Mouse (Mus musculus) megakaryocyte-erythroid progenitor cell, adult 5-6 weeks (primary cell): ENCODE measurements around the gene Itprid1. TPM values are rescaled to one million over a fixed set of nuclear protein-coding genes. Genes with fewer than 3 reads are reported as not detected.
A peak's percentile ranks its signal among the peaks of the same experiment; 100 is the strongest.

Experiments used
- ATAC-seq: replicated peaks from 2 replicates; pipeline ENCODE4 v1.8.0; 2016; ENCODE audit warnings: mild to moderate bottlenecking, inconsistent platforms; ENCODE audit not compliant: severe bottlenecking, poor library complexity, low FRiP score, low TSS enrichment
- total RNA-seq, 2 experiments: library from RNA; stranded (forward) in 1 of 2; stranded (reverse) in 1 of 2; fragments of 200-1000, 215-1000 nt in 1 of 2; fragments of >200 nt in 1 of 2; fragmentation: Nextera tagmentation in 1 of 2; gene quantifications; 2 replicates each; pipeline ENCODE4 v1.2.3; 2014 to 2017

Gene Itprid1
- total RNA-seq, 2 experiments from 2014 or later = not detected

DNA sequence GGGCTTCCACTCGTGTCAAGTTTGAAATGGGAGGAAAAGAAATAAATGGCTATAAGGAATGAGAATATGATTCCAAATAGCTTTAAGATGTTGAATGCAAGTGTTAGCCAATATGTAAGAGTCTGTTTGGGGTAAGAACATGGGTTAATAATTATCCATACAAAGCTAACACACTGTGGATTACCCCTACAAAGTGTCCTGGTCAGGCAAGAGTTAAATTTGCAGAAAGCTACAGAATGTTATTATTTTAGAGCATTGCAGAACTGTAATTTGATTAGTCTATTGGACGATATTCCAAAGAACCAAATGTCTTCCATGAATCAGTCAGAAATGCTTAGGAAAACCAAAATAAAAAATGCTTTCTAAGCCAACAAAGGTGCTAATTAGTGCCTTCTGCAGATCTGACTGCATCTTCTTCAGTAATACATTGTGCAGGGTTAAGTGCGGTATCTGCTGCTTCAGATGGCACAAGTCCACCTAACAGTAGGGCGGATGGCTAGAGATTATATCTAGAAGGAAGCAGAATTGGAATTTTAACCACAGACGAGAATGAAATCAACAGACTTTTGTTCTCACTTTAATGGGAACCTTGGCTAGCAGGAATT is 42.8 kb downstream of the Itprid1 start:
- no peak for ATAC-seq

DNA sequence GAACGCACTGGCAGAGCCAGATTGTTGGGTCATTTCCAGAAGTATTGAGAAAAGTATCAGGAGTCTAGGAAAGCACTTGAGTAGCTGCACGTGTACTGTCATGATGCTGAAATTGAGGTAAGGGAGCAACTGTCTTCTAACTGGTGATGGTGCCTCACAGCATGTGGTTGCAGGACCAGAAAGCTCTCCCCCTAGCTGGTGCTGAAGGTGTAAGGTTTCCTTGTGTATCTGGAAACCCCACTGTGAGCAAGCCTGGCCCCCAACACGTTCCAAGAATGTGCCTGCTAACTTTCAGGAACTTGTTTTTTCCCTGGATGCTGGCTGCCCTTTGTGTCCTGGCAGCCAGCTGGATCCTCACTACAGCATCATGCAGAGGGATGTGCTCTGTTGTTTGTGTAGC is 44.2 kb downstream of the Itprid1 start:
- no peak for ATAC-seq

DNA sequence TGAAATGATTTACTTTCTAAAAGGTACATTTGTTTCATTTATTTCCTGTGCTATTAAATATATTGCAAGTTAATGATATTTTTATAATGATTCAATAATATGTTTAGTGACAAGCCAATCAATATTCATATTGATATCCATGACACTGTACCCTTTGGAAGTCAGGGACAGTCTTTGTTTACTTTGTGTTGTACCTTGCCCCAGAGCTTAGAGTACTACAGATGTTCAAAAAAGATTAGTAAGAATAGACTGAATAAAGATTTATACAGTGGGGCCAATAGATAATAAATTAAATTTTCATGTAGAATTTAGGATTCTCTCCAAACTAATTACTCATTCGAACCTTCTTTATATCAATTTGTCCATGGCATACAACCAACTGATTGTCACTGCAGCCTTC is 50.9 kb downstream of the Itprid1 start:
- ATAC-seq = no peak

DNA sequence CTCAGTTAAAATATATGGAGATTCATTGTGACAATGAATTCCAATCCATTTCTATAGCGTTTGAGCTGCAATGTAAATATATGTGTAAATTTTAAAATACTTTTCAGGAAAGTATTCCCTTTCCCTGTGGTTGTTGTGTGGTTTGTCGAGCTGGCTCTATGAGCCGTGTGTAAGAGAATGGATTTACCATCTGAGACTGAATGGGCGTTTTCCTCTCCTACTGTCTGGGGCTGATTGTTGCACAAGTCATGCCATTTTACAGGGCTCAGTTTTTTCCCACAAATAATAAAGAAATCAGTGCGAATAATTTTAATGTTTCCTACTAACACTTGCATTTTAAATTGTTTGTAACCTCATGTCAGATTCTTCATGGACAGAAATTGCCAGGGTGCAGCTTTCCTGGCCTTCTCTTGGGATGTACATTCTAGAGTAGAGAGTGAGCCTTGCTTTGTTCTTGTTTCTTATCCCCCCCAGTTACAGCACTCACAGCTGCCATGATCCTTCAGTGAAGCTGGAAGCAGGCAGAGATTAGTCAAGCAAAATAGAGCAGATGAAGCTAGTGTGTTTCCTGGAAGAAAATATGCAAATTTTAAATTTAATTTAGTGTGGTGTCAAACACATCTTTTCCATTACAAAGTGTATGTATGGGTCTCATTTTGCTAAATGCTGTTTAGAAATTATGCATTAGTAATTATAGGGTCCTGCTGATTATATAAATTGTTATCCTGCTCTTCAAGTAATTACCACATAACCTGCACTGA is 65.1 kb downstream of the Itprid1 start:
- no peak for ATAC-seq

DNA sequence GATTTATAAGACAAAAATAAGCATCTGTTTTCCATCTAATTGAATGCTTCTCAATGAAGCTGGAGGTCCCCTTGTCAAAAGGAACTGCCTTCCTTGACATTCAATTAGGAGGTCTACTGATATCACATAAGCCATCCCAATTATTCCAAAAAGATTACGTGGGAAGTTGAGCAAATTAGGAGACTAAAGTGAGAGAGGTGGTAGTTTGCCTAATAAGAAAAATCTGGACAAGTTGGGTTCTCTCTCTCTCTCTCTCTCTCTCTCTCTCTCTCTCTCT is 65.6 kb downstream of the Itprid1 start:
- no peak for ATAC-seq

DNA sequence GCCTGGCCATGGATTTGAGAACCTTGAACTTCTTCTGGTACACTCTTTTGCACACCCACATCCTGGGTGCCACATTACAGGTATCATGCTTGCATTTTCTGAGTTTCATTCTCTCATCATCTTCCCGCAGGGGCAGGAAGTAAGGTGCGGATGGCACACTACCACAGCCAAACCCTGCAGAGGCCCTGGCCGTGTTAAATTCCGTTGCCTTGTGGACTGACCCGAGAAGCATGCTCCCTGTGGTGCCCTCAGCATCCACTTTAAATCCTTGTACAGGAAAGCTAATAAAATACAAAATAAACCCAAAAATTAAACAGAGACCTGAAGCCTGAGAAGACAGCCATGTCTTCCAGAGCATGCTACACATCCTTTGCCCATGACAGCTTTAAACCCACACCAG is 82.5 kb downstream of the Itprid1 start:
- no peak for ATAC-seq

DNA sequence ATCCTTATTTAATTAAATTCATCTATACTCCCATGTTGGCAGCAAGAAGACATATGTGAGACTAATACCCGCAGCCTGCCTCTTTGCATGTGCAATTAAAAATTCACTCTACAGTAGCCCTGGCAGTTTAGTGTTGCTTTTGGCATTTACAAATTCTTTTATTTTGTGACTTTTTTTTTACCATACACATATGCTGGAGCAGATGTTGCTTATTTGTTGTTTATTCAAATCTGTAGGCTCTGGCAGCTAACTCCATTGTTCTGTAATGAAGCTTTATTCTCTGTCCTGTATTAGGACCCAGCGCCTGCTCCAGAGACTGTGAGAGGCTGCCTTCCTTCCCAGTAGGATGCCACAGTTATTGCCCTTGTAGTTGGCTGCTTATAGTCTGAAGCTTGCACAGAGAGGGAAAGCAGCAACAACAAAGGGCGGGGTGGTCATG is 83.6 kb downstream of the Itprid1 start:
- ATAC-seq = no peak

DNA sequence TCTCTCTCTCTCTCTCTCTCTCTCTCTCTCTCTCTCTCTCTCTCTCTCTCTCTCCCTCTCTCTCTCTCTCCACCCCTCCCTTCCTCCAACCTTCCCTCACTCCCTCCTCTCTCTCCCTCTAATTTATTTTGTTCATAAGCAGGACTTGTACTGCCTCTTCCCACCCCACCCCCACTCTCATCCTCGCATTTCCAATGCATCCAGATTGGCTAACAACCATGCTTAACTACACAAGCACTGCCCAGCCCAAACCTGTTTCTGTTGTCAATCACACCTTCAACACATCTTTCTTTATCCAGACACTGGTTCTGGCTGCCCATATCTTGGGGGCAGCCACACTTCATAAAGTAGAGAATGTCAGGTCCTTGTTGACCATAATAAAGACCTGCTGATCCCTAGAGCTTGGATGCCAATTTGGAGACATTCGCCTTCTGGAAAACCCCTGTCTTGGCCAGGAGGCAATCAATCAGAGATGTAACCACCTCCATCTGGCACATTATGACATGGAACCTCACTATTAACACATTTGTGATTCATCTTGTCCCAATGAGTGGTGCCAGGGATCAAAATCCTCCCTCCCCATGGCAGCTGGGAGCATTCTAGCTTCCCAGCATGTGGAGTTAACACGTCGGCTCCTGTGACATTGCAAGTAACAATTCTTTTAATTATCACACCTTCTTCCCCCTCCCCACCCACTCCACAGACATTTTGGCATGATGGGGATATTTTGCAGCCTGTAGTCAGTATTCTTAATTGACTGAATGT is 84.4 kb downstream of the Itprid1 start:
- ATAC-seq = no peak

DNA sequence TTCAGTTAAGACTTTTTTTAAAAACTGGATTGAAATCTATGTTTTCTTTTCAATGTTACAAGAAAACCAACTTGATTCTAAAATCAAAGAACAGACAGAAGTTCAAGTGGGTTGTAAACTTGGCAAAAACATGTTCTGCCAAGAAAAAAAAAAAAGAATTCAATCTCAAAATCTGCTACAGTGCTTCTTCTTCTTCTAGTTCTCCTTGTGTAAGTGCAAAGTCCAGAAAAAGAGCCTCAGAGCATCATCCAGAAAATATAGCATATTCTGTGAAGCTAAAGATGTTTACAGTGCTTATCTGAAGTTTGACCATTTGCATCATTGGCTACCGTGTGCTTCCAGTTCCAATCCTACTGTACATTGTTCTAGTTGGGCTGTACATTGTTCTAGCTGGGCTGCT is 108.0 kb downstream of the Itprid1 start:
- no peak for ATAC-seq

DNA sequence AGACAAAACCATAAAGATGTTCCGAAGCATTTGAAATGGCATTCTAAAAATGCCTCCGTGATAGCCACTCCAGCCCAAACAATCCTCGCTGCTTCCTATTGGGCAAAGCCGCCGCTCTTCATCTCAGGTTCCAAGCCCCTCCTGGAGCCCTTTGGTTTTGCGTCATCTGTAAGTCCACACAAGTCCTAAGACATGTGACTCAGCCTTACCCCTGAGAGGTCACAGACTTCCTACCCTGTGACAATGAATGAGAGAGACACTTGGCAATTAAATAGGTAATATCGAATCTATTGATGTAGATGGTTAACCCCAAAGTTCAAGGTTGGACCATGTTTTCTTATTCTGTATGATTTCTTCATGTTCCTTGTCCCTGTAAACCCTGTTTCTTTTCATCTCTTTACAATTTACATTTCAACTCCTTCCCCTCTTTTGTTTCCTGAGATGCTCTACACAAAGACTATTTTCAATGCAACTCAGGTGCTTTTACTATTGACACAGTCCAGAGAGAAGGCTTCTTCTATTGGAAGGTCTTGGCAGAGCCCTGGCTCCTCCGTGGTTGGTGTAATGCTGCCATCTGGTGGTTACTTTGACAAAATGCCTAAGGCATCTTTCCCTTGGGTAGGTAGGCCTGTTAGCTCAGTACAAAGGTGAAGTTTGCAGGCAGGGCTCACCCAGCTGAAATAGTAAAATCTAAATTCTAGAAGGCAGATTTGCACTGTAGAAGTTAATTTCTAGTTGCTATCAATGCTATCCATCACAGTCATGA is 113.8 kb downstream of the Itprid1 start:
- ATAC-seq = peak; percentile 77

DNA sequence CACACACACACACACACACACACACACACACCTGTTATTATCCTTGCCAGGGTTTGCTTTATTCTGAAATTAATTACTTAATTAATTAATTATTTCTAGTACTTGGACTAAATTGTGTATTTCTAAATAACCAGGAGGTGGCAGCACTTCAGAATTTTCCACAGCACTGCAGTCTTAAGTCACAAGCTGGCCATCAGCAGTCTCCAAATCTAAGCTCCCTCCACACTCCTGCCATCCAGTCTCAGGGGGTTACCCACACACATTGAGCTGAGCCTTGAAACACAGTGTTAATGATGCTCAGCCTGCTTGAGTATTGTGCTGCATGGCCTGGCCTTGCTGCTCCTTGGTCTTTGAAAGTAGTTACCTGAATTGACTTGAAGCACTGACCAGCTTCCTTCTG is 136.3 kb downstream of the Itprid1 start:
- 0 out of 2 replicates have a peak, but pooled peaks have one; percentile 50 for ATAC-seq

DNA sequence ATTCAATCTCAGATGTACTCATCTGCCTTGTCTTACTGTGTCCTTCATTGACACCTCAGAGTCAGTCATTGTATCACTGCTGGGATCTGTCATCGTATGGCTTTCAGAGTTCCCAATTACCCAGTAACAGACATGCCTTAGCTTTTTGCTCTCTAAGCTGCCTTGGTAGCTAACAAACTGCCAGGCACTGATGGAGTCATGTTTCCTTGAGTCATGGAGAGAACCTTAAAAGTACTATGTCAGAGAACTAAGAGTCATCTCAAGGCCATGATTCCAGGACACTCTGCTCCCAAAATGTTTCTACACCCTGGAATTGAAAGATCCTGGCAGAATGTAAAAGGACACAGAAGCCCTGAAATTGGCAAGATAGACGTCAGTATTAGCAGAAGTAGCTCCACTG is 143.1 kb downstream of the Itprid1 start:
- ATAC-seq = no peak

DNA sequence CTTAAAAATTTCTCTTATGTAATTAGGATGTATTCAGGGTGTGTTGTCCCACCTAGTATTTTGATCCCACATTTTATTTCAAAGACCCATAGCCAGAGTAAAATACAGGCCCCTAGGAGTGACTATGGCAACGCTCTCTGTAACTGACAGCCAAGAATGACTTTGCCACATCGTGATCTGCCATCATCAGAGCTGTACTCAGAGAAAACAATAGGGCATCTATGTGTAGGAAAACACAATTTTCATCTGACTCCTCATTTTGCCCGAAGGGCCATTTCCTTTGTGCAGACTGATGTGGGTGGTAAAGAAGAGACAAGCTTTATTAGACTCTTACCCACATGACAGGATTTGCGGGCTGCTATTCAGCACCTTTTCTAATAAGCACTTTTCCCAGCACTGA is 172.0 kb downstream of the Itprid1 start:
- ATAC-seq = no peak

DNA sequence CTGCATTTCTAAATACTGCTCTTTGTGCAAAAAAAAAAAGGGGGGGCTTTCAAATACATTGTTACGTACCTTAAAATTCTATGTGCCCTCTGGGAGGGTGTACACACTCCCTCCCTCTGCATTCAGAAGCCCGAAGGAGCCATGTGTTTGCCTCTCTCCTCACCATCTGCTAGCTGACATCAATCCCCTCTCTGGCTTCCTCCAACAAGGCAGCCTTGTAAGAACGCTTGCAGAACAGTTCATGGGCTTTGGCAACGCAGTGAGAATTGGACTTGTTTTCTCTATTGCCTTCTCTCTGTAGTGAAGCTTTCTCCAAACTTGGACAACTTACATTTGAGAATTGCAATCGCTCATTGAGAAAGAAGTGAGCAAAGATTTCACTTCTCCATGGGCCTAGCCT is 175.7 kb downstream of the Itprid1 start:
- ATAC-seq = no peak

DNA sequence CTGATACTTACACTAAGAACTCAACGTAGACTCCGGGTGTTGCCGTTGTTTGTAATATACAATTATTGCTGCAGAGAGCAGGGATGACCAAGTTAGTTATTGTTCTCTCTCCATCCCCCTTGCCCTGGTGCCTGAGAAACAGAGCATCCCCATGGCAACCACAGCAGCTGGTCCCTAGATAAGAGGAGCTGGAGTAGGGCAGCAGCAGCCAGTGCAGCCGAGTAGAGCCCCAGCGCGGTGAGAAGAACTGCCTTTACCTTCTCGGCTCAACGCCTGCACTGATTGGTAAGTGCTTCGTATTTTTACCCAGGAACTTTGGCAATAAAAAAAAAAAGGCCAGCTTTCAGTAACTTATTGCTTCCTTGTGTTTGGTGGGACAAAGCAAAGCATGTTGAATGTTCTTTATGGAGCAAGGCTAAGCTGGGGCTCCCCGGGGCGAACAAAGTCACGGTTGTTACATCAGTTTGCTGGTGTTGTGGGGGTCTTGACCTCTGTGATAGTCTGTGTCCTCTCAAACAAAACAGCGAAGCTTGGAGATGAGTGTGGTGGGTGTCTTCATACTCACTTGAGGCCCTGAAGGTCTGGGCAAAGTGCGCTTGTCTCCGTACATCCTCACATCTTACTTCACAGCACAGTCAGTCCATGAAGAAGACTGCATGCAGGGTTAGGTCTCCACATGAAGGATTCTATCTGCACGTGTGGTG is 180.7 kb downstream of the Itprid1 start, which contains the start of gene Ppp1r17:
Gene Ppp1r17 (plus strand): TSS at position 207 of the 704 bp plus-strand sequence.
- no peak for ATAC-seq

DNA sequence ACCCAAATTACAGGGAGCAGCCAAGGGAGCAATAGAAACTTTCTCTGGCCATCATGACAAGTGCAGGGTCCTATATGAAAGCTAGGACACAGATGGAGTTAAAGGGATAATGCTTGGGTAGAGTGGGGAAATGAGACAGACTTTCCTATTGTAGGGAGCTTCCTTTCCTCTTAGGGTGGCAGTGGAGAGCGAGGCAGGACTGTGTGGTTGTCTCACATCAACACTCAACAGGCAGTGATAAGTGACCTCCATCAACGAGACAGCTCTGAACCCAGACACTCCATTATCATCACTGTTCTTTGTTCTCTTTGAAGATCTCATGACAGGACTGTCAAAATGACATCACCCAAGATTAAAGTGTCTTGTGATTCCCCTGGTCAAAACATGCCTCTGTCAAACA is 182.9 kb downstream of the Itprid1 start:
- no peak for ATAC-seq

DNA sequence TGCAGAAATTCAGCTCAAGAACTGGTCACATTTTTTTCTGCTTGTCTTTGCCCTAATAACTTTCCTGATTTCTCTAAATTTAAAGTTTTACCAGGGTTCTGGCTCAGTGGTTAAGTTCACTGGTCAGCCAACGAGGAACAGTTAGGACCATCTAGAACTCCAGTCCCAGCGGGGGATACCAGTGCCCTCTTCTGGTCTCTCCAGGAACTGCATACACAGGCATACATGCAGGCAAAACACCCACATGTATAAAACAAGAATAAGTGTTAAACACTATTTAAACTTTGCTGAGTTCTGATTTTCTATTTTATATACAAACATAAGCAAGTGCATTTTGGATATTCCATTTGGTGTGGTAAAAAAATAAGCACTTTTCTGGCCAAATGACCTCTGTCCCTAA is 188.8 kb downstream of the Itprid1 start:
- ATAC-seq = no peak

DNA sequence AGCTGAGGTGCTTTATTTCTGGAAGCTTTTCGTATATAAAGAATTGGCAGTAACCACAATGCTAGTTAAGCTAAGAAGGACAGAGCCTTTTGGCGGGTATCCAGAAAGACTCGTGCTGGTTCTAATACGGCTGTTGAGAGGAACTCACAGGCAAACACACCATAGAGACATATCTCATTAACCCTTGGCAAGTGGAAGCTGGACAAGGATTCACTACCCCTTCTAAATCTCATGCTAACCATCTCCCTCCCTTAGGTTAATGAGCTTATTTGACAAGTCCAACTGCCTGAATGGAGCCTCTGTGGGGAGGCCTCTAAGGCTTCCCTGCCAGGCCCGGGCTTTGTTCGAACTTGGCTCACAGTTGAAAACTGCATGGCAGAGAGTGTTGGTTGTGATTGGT is 190.6 kb downstream of the Itprid1 start:
- no peak for ATAC-seq

DNA sequence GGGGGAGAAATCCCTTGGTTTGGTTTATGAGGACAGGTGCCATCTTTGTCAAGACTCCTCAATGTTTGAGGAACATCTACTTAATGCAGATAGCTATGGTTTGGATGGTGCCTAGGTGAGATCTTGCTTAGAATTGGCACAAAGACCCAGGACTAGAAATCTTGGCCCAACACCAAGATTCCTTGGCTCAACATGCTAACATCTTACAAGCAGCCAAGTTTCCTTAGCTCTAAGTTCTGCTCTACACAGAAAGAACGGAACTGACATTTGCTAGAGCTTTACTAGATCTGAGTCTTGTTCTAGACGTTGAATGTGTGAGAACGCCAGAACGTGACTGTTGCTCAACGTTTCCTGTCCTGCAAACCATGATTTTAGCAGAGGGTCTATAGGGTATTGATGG is 191.3 kb downstream of the Itprid1 start:
- ATAC-seq = no peak
